Mouse (Mus musculus): ENCODE measurements around the gene Sco1. TPM values are rescaled to one million over a fixed set of nuclear protein-coding genes. Genes with fewer than 3 reads are reported as not detected.

Sco1 gene
- total RNA-seq, 1 experiment: 33.6 TPM

DNA sequence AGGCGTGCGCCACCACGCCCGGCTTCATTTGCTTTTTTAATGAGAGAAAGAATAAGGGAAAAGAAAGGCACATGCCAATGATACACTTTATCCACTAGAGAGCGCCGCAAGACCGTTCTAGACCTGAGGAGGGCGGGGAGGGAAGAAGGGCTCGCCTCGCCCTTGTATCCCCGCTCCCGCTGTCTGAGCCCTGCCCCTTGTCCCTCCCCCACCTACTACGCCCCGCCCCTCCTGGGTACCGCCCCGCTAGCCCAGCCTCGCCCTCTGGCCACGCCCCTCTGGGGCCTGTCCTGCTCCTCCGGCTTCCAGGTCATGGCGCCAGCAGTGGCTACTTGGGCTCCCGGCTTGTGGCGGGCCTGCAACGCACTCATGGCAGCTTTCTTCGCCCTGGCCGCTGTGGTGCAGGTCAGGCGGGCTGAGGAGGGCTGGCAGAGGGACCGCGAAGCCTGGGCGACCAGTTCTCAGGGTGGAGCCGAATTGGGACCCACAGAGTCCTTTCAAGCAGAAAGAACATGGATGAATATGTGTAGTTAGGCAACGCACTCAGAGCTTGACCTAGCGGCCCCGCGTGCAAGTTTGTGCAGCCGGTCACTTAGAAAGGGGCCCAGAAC, 27.5 kb upstream of the Sco1 start, which contains the start of gene Tmem220:
Gene Tmem220 (plus strand): TSS at position 288 of the 611 bp plus-strand sequence.
- peak within 1 kb of the TSS; percentile 88 for H3K9ac ChIP-seq (ENCODE audit: insufficient read depth, low read depth, low read length, poor library complexity, severe bottlenecking)
- H3K4me3 ChIP-seq (ENCODE audit: insufficient read depth in 1 of 2, low read depth in 1 of 2, low read length in 2 of 2, poor library complexity in 1 of 2, severe bottlenecking in 1 of 2): peak within 1 kb of the TSS; percentile 77 to 83
- in situ Hi-C loops (cut with MboI; ENCODE audit: low sequenced_read_pairs in 2 of 2, unreplicated experiment in 2 of 2): loop anchor here in 1 of 2 experiments (5.0 to 25.0 kb wide), 2 partner anchors 57 to 1213 kb away; partner anchors contain the start of gene Zkscan6
- H3K27ac ChIP-seq (ENCODE audit: insufficient read depth, low read depth, low read length, poor library complexity, severe bottlenecking): peak within 1 kb of the TSS; percentile 66; the same call in 1 of the 2 replicates
- no peaks in the 10 kb centered on the region for H3K9me3 ChIP-seq (ENCODE audit: control insufficient read depth, insufficient read depth, low read depth, low read length)
- H3K36me3 ChIP-seq (ENCODE audit: control insufficient read depth, insufficient read depth, low read length, poor library complexity, severe bottlenecking): no peaks in the 10 kb centered on the region
- DNase-seq (ENCODE audit: low read depth, low spot score): peak; percentile 97
- H3K4me1 ChIP-seq (ENCODE audit: control insufficient read depth in 2 of 2, insufficient read depth in 2 of 2, low read length in 2 of 2, poor library complexity in 1 of 2): peaks cover 2 to 6% of the 10 kb centered on the region in 2 experiments; a peak in 3 of 4 replicates
- TF ChIP-seq MAFK (IDR thresholded peaks at IDR 0.05; ENCODE audit: insufficient read depth, low read depth, low read length) (no peak), ZNF384 (IDR thresholded peaks at IDR 0.05; ENCODE audit: low read depth, low read length) (no peak), ZC3H11A (IDR thresholded peaks at IDR 0.05; ENCODE audit: borderline replicate concordance, low read depth, low read length) (peak; percentile 83)

DNA sequence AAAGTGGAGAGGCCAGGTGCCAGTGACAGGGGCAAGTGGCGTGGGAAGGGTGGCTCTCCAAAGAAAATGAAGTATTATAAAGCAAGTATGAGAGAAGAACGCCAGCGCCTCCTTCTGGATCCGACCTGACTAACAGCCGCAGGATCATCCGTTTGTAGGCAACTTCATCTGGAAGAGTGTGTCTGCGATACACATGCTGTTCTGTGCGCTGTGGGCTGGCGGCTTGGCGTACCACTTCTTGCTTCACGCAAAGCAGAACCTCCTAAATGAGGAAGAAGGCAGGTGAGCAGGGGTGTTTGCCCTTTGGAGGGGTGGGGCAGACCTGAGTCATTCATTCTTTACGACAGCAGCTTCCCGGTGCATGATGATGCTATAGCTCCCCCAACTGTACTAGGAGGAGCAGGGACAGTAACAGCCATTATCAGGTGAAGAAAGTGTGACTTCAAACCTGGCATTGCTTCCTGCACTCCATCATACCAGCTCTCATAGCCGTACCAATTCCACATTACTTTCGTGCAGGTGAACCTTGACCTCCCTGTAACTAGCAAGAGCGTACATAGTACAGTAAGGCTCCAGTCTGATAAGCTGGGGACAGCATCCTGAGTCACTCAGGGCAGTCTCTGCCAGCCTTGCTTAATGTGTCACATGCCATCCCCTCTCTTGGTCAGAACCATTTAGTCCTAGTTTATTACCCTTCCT, 21.4 kb upstream of the Sco1 start:
- H3K4me3 ChIP-seq (ENCODE audit: insufficient read depth in 1 of 2, low read depth in 1 of 2, low read length in 2 of 2, poor library complexity in 1 of 2, severe bottlenecking in 1 of 2): peak overlapping the region in 1 of 2 experiments; percentile 53; a peak in 2 of 4 replicates
- peaks cover 0 to 2% of the 10 kb centered on the region in 2 experiments; a peak in 1 of 4 replicates for H3K4me1 ChIP-seq (ENCODE audit: control insufficient read depth in 2 of 2, insufficient read depth in 2 of 2, low read length in 2 of 2, poor library complexity in 1 of 2)
- no peak overlapping the region for H3K9ac ChIP-seq (ENCODE audit: insufficient read depth, low read depth, low read length, poor library complexity, severe bottlenecking)
- no peaks in the 10 kb centered on the region for H3K9me3 ChIP-seq (ENCODE audit: control insufficient read depth, insufficient read depth, low read depth, low read length)
- in situ Hi-C loops (cut with MboI; ENCODE audit: low sequenced_read_pairs in 2 of 2, unreplicated experiment in 2 of 2): loop anchor here in 1 of 2 experiments (25.0 kb wide), 1 partner anchor 1219 kb away; the partner anchor contains the start of gene Zkscan6
- H3K36me3 ChIP-seq (ENCODE audit: control insufficient read depth, insufficient read depth, low read length, poor library complexity, severe bottlenecking): no peaks in the 10 kb centered on the region
- no peak for DNase-seq (ENCODE audit: low read depth, low spot score)
- no peak overlapping the region for H3K27ac ChIP-seq (ENCODE audit: insufficient read depth, low read depth, low read length, poor library complexity, severe bottlenecking)
- TF ChIP-seq CHD2 (IDR thresholded peaks at IDR 0.05; ENCODE audit: low read depth, low read length) (no peak), ZC3H11A (IDR thresholded peaks at IDR 0.05; ENCODE audit: borderline replicate concordance, low read depth, low read length) (peak; percentile 4; the same call in 1 of the 2 replicates)

GRCm38 (mm10) chr11:67031603-67031915, 20.9 kb upstream of the Sco1 start:
- Histone ChIP-seq H3K9ac (ENCODE audit: insufficient read depth, low read depth, low read length, poor library complexity, severe bottlenecking) (no peak overlapping the region), H3K36me3 (ENCODE audit: control insufficient read depth, insufficient read depth, low read length, poor library complexity, severe bottlenecking) (no peaks in the 10 kb centered on the region), H3K4me1 (ENCODE audit: control insufficient read depth in 2 of 2, insufficient read depth in 2 of 2, low read length in 2 of 2, poor library complexity in 1 of 2) (peaks cover 0 to 2% of the 10 kb centered on the region in 2 experiments; a peak in 1 of 4 replicates), H3K4me3 (ENCODE audit: insufficient read depth in 1 of 2, low read depth in 1 of 2, low read length in 2 of 2, poor library complexity in 1 of 2, severe bottlenecking in 1 of 2) (no peak overlapping the region), H3K27ac (ENCODE audit: insufficient read depth, low read depth, low read length, poor library complexity, severe bottlenecking) (no peak overlapping the region), H3K9me3 (ENCODE audit: control insufficient read depth, insufficient read depth, low read depth, low read length) (no peaks in the 10 kb centered on the region)
- no peak for DNase-seq (ENCODE audit: low read depth, low spot score)
- no peak for TF ChIP-seq ZC3H11A (IDR thresholded peaks at IDR 0.05; ENCODE audit: borderline replicate concordance, low read depth, low read length)
- in situ Hi-C loops (cut with MboI; ENCODE audit: low sequenced_read_pairs in 2 of 2, unreplicated experiment in 2 of 2): loop anchor here in 1 of 2 experiments (25.0 kb wide), 1 partner anchor 1219 kb away; the partner anchor contains the start of gene Zkscan6

- TF ChIP-seq ZC3H11A (IDR thresholded peaks at IDR 0.05; ENCODE audit: borderline replicate concordance, low read depth, low read length) (no peak), ZNF384 (IDR thresholded peaks at IDR 0.05; ENCODE audit: low read depth, low read length) (no peak), HCFC1 (IDR thresholded peaks at IDR 0.05; ENCODE audit: borderline replicate concordance, insufficient read depth, low read length) (no peak), CHD2 (IDR thresholded peaks at IDR 0.05; ENCODE audit: low read depth, low read length) (no peak), MAFK (IDR thresholded peaks at IDR 0.05; ENCODE audit: insufficient read depth, low read depth, low read length) (no peak)
- in situ Hi-C loops (cut with MboI; ENCODE audit: low sequenced_read_pairs in 2 of 2, unreplicated experiment in 2 of 2): loop anchor here in 1 of 2 experiments (25.0 kb wide), 1 partner anchor 1223 kb away; the partner anchor contains the start of gene Zkscan6
- peaks cover 6% of the 10 kb centered on the region for H3K36me3 ChIP-seq (ENCODE audit: control insufficient read depth, insufficient read depth, low read length, poor library complexity, severe bottlenecking)
- no peak overlapping the region for H3K9ac ChIP-seq (ENCODE audit: insufficient read depth, low read depth, low read length, poor library complexity, severe bottlenecking)
- H3K4me3 ChIP-seq (ENCODE audit: insufficient read depth in 1 of 2, low read depth in 1 of 2, low read length in 2 of 2, poor library complexity in 1 of 2, severe bottlenecking in 1 of 2): no peak overlapping the region
- H3K27ac ChIP-seq (ENCODE audit: insufficient read depth, low read depth, low read length, poor library complexity, severe bottlenecking): no peak overlapping the region
- peaks cover 0 to 2% of the 10 kb centered on the region in 2 experiments; a peak in 1 of 4 replicates for H3K4me1 ChIP-seq (ENCODE audit: control insufficient read depth in 2 of 2, insufficient read depth in 2 of 2, low read length in 2 of 2, poor library complexity in 1 of 2)
- H3K9me3 ChIP-seq (ENCODE audit: control insufficient read depth, insufficient read depth, low read depth, low read length): no peaks in the 10 kb centered on the region
- no peak for DNase-seq (ENCODE audit: low read depth, low spot score)
Observed at GRCm38 (mm10) chr11:67034775-67035485, 17.5 kb upstream of the Sco1 start.

Data from ES-E14 (cell line).